Mouse (Mus musculus): Measurements from ENCODE around the gene Tecta.

The Tecta gene

DNA sequence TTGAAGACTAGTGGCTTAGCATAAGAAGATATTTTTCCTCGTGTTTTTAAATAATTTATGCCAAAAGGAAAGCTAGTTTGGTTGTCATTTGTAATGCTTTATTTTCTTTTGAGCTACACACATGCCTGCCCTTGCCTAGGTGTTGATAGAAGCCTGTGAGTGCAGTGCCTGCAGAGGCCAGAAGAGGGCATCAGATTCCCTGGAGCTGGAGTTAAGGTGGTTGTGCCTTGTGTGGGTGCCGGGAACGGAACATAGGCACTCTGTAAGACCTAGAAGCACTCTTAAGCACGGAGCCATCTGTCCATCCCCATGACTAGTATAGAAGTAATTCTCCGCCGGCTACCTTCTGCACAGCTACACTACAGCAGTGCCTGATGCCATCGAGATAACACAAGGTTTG, 79.1 kb downstream of the Tecta start:
- no peak for DNase-seq (ENCODE audit: low spot score in 2 of 2)

DNA sequence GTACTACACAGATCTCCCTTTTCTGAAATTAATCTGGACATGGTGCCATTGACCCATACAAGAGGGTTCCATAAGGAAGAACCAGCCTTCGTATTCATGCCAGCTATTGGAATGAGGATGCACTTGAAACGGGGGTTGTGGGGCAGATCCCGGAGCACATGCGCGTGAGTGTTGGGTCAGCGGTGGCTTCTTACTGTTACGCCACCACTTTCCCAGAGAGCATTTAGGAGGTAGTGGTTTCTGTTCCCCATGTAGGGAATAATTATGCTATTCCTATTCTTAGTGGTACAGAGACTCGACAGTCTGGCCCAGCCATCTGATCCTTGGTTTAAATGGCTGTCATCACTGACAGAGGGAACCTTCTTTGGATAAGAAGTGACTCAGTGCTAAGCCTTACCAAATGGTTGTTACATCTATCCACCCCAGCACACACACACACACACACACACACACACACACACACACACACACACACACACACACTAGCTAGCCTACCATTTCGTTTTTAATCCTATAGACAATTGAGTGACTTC, 81.2 kb downstream of the Tecta start:
- no peak for DNase-seq (ENCODE audit: low spot score in 2 of 2)

DNA sequence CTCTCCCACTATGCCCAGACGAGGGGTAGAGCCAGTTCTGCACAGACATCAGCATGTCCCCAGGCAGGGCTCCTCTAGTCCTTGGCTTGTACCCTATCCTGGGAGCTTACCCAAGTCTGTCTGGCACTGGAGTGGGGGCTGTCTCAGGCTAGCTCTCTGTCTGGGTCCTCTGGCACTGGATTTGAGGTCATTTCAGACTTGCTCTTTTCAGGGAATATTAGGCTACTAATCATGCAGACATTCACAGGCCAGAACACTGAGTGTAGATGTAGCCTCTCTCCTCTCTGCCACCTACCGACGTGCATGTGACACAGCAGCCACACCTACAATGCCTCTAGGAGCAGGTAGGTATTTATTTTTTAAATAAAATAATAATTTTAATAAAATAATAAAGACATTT, 82.4 kb downstream of the Tecta start:
- no peak for DNase-seq (ENCODE audit: low spot score in 2 of 2)

DNA sequence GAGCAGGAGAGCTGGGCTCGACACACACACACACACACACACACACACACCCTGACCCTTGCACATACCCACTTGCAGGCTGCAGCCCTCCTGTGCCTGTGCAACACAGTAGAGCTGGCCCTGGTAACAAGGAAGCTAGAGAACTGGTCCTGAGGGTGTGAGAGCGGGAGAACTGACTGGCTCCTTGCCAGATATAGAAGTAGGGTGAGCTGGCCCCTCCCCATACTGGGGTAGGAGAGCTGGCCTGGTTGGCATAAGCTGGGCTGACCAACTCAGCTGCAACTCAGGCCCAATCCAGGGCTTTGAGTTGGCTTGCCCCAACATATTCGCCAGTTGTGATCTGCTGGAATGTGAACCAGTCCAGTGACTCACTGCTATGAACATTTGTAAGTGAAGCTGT, 83.9 kb downstream of the Tecta start:
- no peak for DNase-seq (ENCODE audit: low spot score in 2 of 2)

DNA sequence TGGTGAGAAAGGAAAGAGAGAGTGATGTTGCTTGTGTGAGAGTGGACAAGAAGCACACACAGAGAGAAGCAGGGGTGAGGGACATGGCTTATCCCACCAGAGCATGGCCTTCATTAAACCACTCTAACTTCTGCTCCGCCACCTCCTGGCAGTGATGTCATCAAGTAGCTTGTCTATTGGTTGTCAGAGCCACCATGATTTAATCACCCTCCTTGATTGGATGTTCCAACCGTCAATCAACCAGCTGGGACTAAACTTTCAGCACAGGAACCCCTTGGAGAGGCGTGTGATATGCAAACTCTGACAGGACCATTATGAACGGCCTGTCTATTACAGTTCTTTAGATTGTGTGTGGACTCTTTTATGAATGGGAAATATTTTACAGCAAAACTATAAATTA, 84.8 kb downstream of the Tecta start:
- DNase-seq (ENCODE audit: low spot score in 2 of 2) = no peak

DNA sequence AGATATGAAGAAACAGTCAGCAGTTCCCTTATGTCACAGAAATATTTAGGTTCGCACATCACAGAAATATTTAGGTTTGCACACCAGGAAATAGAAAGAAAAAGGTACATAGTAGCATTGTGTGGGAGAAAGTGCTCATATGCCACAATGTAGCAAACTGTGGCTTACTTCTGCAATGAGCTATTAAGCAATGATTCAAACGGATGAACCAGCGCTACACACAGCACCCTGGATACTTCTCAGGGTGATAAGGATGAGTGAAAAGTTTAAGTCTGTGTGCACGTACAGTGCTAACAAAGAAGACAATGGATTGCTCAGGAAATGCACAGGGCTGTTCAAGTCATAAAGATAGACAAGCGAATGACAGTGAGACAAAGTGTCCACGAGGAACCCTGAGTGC, 85.3 kb downstream of the Tecta start:
- DNase-seq (ENCODE audit: low spot score in 2 of 2) = no peak

DNA sequence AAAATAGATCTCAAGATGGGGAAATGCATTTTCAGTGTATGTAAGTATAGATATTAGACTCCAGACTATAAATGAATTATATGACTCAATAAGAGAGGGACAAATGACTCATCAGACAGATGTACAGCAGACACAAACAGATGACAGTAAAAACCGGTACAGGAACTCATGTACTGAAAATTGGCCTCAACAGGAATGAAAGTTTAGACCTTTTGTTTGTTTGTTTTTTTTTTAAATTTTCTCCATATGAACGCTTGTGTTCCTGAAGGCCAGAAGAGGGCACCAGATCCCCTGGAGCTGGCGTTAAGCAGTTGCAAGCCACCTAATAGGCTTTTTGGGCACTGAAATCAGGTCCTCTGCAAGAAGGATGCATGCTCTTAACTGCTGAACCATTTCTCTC, 85.9 kb downstream of the Tecta start:
- DNase-seq (ENCODE audit: low spot score in 2 of 2) = no peak

DNA sequence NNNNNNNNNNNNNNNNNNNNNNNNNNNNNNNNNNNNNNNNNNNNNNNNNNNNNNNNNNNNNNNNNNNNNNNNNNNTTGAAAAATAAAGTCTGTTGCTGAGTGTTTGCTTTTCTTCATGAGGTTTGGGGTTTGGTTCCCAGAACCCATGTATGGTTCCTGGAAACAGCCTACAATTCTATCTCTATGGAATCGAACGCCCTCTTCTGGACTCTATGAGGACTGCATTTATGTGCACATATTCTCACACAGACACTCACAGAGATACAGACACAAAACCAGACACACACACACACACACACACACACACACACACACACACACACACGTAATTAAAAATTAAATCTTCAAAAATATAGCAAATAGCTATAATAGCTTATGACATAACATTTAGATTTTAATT, 88.4 kb downstream of the Tecta start:
- no peak for DNase-seq (ENCODE audit: low spot score in 2 of 2)

DNA sequence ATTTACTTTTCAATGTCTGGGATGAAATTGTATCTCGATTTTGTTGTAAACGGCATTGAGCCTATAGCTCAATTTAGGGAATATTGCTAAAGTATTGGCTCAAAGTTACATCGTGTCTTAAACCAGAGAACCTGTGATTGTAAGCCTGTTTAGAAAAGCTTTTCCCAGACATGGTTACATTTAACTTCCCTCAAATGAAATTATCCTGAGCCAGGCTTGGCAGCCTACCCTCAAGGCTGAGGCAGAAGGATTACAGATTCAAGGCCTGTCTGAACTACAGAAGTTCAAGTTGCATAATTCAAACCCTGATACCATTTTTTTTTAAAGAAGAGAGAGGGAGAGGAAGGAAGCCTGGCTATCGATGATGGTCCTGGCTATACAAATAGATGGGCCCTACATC, 95.8 kb downstream of the Tecta start:
- DNase-seq (ENCODE audit: low spot score in 2 of 2) = no peak

DNA sequence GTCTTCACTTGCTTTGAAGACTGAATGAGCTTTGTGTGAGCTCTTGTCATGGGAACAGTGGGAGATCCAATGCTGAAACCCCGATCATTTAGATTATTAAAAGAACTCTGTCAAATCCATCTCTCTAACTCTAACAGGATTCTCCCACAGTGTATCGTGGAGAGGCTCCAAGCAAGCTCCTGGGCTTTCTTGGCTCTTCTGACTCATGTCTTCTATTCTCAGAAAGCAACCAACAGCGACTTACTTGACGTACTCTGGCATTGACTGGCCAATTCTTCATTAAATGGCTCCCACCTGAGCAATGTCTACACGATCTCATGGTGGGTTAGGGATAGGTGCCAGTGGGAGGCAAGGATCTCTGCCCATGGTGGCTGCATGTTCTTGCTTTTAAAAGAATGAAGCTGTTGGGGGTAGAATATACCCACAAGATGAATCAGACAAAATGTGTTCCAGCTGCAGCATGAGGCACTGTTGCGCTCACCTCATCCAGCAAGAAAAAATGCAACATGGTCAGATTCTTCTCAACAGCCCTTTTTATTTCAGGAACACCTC, 98.6 kb downstream of the Tecta start:
- DNase-seq (ENCODE audit: low spot score in 2 of 2) = no peak

DNA sequence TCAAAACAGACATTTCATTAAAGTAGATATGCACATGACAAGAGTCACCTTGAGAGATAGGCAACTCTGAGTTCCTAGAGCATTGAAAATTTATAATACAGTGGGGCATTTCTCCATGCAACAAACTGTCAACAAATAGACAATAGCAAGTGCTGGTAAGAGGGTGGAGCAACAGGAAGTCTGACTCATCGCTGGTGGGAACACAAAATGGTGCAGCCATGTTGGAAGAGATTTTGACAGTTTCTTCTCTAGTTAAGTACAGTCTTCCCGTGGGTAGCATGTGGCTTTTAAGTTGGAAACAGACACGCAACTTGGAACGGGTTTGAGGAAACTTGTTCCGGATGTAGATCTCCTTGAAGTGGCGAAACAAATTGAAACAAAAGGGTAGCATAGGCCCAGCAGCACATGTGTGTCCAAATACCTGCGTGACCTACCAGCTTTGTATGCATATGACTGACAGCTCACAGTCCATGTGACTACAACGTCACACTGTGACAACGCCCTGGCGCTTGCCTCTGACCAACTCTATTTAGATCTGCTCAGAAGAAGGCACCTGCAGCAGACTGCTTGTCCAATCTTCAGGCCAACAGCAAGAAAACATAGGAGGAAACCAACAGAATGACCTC, 103.3 kb downstream of the Tecta start:
- DNase-seq (ENCODE audit: low spot score in 2 of 2) = no peak

DNA sequence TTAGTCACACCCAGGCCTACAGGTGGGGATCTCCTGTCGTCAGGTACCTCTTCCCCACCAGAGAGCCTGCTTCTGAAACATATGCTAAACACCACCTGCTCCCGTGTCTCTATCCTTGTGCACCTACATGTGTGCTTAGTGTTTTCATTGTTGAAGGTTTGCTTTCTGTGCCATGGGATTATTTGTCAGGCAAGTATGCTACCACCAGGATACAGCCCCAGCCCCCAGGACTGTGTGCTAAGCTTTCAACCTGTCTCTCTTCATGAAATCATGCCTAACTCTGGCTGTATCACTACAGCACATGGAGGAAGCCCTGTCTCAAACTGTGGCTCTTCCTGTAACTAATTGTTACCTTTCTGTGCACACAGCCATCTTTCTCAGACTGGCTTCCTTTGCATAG, 105.6 kb downstream of the Tecta start:
- DNase-seq (ENCODE audit: low spot score in 2 of 2) = no peak

DNA sequence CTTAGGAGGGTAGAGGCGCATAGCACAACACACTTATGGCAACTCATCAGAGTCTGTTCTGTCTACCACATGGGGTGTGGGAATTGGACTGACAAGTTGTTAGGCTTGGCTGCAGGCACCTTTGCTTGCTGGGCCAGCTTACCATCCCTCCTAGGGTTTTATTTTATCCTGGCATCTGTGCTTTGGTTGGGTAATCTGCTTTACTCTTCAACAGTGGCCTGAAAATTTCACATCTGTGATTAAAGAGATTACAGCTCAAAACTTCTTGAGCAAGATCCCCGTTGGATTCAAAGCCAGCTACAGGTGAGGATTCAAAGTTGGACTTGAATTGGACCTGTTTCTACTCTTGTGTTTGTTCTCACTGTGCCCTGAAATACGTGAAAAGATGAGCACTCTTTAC, 106.1 kb downstream of the Tecta start:
- DNase-seq (ENCODE audit: low spot score in 2 of 2) = no peak

DNA sequence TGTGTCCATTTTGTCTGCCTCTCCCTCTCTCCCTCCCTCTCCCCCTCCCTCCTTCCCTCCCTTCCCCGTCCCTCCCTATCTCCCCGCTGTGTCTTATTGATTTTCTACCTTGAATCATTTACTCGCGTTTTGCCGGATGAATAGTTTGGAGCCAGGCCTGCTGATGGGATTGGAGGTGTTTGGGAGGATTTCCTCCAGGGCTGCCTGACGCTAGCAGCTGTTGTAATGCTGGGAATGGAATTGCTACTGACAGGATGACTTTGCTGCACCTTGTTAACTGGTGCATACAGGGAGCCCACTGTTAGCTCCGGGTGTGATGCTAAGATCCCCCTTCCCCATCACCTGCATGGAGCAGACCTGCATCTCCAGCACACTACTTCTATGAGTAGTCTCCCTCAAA, 106.7 kb downstream of the Tecta start:
- DNase-seq (ENCODE audit: low spot score in 2 of 2) = no peak

DNA sequence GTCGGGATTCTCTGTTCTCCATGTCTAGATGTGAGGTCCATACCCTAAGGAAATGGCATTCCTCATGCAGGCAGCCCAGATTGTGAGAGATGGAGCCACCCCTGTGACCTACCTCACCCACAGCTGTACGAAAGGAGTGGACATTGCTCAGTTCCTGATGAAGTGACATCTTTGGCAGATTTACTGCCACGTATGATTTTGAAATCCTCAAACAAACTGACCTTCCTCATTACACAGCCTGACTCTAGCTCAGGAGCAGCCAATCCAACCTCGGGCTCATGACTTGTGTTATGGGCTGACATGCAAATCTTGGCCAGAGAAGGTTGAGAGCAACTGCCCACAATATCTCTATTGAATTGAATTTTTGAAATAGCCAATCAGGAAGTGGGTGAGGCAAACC, 120.1 kb downstream of the Tecta start:
- DNase-seq (ENCODE audit: low spot score in 2 of 2) = no peak

Data from thymus, postnatal 10 days (tissue).